ENCODE assay signal across 8 mouse cellular contexts in genomic region chr12:102439632-102440023, GRCm38 (mm10). TPM values are rescaled to one million over a fixed set of nuclear protein-coding genes. Genes with fewer than 3 reads are reported as not detected.
DNase-seq lines count a peak whose midpoint lies in the region; ATAC-seq lines count a peak whose summit lies in the region.

Gene Lgmn, minus strand, starts transcription at chr12:102439813.

- H3K36me3 ChIP-seq in hindbrain, embryonic 16.5 days (ENCODE audit: control insufficient read depth, insufficient read depth, low read length) = no peaks in the 10 kb centered on the region
- H3K36me3 ChIP-seq in macrophage (ENCODE audit: inconsistent target) = peaks cover under 1% of the 10 kb centered on the region; the same call in 1 of the 2 replicates

- H3K79me2 ChIP-seq in macrophage (ENCODE audit: inconsistent target) = peaks cover 69% of the 10 kb centered on the region

- DNase-seq in T-cell, adult 2 months (ENCODE audit: low spot score) = peak; percentile 91
- peak; percentile 100 for DNase-seq in cerebellum, postnatal 36 days
- DNase-seq in gastrocnemius, adult 18-20 months (ENCODE audit: low spot score) = peak; percentile 99
- peak; percentile 99 to 100 for DNase-seq in left cerebral cortex, adult 18-20 months (ENCODE audit: low spot score in 2 of 2)
- peak; percentile 99 for DNase-seq in right cerebral cortex, adult 18-20 months
- DNase-seq in urinary bladder, postnatal 10 days (ENCODE audit: low spot score) = peak; percentile 92

- peak within 1 kb of the TSS; percentile 78 for H3K4me3 ChIP-seq in hindbrain, embryonic 16.5 days (ENCODE audit: low read length)
- peak within 1 kb of the TSS; percentile 94 for H3K4me3 ChIP-seq in macrophage (ENCODE audit: inconsistent target)

- ATAC-seq in hindbrain, embryonic 16.5 days = peak; percentile 100

- peaks cover 10% of the 10 kb centered on the region for H3K4me1 ChIP-seq in hindbrain, embryonic 16.5 days (ENCODE audit: control insufficient read depth, insufficient read depth, low read depth, low read length)

- H3K27ac ChIP-seq in hindbrain, embryonic 16.5 days (ENCODE audit: low read depth, low read length) = peak within 1 kb of the TSS; percentile 87
- H3K27ac ChIP-seq in macrophage = peak within 1 kb of the TSS; percentile 96

- 0% methylated on average over 28 of the region's 28 CpGs for WGBS in hindbrain, embryonic 16.5 days
- WGBS in macrophage (ENCODE audit: missing documents) = 2% methylated on average over 28 of the region's 28 CpGs

- peak within 1 kb of the TSS; percentile 75 for H3K4me2 ChIP-seq in hindbrain, embryonic 16.5 days (ENCODE audit: low read length)

- no peaks in the 10 kb centered on the region for H3K27me3 ChIP-seq in hindbrain, embryonic 16.5 days (replicated peaks; ENCODE audit: control insufficient read depth, insufficient read depth, low read length)

- no peaks in the 10 kb centered on the region for H3K9me3 ChIP-seq in hindbrain, embryonic 16.5 days (ENCODE audit: control insufficient read depth, low read length)

- H3K9ac ChIP-seq in hindbrain, embryonic 16.5 days (ENCODE audit: low read depth, low read length) = peak within 1 kb of the TSS; percentile 81

RNA-seq across cellular contexts. Expression of gene Lgmn, which starts in this region (rescaled TPM):
- total RNA-seq in gastrocnemius, adult 18-20 months (2021) = 10 to 100 TPM; 24.5 to 25.9 TPM
- polyA plus RNA-seq in hindbrain, embryonic 16.5 days (2015; fragmentation: Nextera tagmentation; extraction: Ambion mirVana) = 127 and 141 TPM in 2 replicates
- 100 to 1,000 TPM in 1 of 2 experiments, 10 to 100 TPM in 1; 99.1 to 102 TPM for total RNA-seq in left cerebral cortex, adult 18-20 months (2021)
- total RNA-seq in macrophage (2018; cell fraction: chromatin; rRNA removed) = 100 to 1,000 TPM in 25 of 26 experiments, 10 to 100 TPM in 1; 88.6 to 854 (median 496) TPM
- total RNA-seq in macrophage (2018; cell fraction: cytosol; rRNA removed) = 1,000 to 10,000 TPM; 1,640 to 2,709 (median 2,101) TPM
- 1,000 to 10,000 TPM in 25 of 26 experiments, 100 to 1,000 TPM in 1; 456 to 3,671 (median 2,465) TPM for total RNA-seq in macrophage (2018; cell fraction: nucleus; rRNA removed)
- polyA plus RNA-seq in macrophage (2018) = 1,992 to 3,134 TPM (median 2,166 TPM) in 3 replicates

Comparison
In these comparisons a context has a peak if more than half of its experiments do, and no peak if none do; other contexts are left out.
1. Peak in every context shown above with its lines: DNase-seq, ATAC-seq, H3K4me3 ChIP-seq and H3K27ac ChIP-seq.
2. RNA of gene Lgmn (polyA plus RNA-seq): 1,992 to 3,134 TPM in macrophage; 127 to 141 TPM in hindbrain, embryonic 16.5 days; every median in the first group is over 10 times any median in the second.